Mouse (Mus musculus) MEL (cell line): ENCODE data around the gene Slco2b1. TPM values are rescaled to one million over a fixed set of nuclear protein-coding genes. Genes with fewer than 3 reads are reported as not detected.
A peak's percentile ranks its signal among the peaks of the same experiment; 100 is the strongest.

ENCODE experiments used
- DNase-seq: peaks from one replicate; pipeline ENCODE4 v3.0.0; 2011; ENCODE audit warnings: low read depth, low spot score
- H3K27ac ChIP-seq: 2 replicates; pipeline ENCODE4 v1.5.1; 2012; ENCODE audit warnings: low read depth, mild to moderate bottlenecking, control low read depth, low read length, moderate library complexity; ENCODE audit not compliant: control insufficient read depth
- H3K27me3 ChIP-seq, 2 experiments: fragments of 150-350 bp in 1 of 2; sonication (generic) in 1 of 2; 2 replicates each; pipeline ENCODE4 v1.6.1; 2012; ENCODE audit warnings: low read length in 2 of 2, mild to moderate bottlenecking in 2 of 2, improper control_type of control experiment in 1 of 2, moderate library complexity in 1 of 2; ENCODE audit not compliant: insufficient read depth in 2 of 2, control insufficient read depth in 1 of 2
- H3K36me3 ChIP-seq, 2 experiments: 2 replicates each; pipeline ENCODE4 v1.6.1; 2012 to 2014; ENCODE audit warnings: low read length in 2 of 2, improper control_type of control experiment in 1 of 2, inconsistent platforms in 1 of 2, mild to moderate bottlenecking in 1 of 2; ENCODE audit not compliant: insufficient read depth in 2 of 2, control insufficient read depth in 1 of 2
- H3K4me1 ChIP-seq, 2 experiments: fragments of 150-350 bp in 1 of 2; sonication (generic) in 1 of 2; 2 replicates each; pipeline ENCODE4 v1.6.1; 2012; ENCODE audit warnings: low read length in 2 of 2, improper control_type of control experiment in 1 of 2, mild to moderate bottlenecking in 1 of 2; ENCODE audit not compliant: insufficient read depth in 2 of 2, control insufficient read depth in 1 of 2
- H3K4me3 ChIP-seq, 2 experiments: fragments of 150-350 bp in 1 of 2; sonication (generic) in 1 of 2; 2 replicates each; pipeline ENCODE4 v1.5.1; 2012; ENCODE audit warnings: low read depth in 2 of 2, low read length in 2 of 2, mild to moderate bottlenecking in 2 of 2, moderate library complexity in 2 of 2, control low read depth in 1 of 2, improper control_type of control experiment in 1 of 2; ENCODE audit not compliant: control insufficient read depth in 1 of 2, insufficient read depth in 1 of 2
- H3K79me2 ChIP-seq: 2 replicates; pipeline ENCODE4 v1.6.1; 2012; ENCODE audit warnings: mild to moderate bottlenecking, low read length, moderate library complexity; ENCODE audit not compliant: control insufficient read depth, poor library complexity, insufficient read depth
- H3K9ac ChIP-seq: 2 replicates; pipeline ENCODE4 v1.6.1; 2012; ENCODE audit warnings: low read depth, mild to moderate bottlenecking, control low read depth, low read length, moderate library complexity; ENCODE audit not compliant: control insufficient read depth, poor library complexity, severe bottlenecking
- H3K9me3 ChIP-seq: fragments of 150-350 bp; sonication (generic); replicated peaks from 2 replicates; pipeline ENCODE4 v1.6.1; 2012; ENCODE audit warnings: mild to moderate bottlenecking, low read length, improper control_type of control experiment, moderate library complexity; ENCODE audit not compliant: insufficient read depth
- CTCF ChIP-seq, 3 experiments: IDR thresholded peaks in 2 of 3; conservative IDR thresholded peaks in 1 of 3; 2 replicates each; pipeline ENCODE4 v1.5.1; 2011 to 2012; ENCODE audit warnings: low read length in 3 of 3, low read depth in 2 of 3, mild to moderate bottlenecking in 2 of 3, improper control_type of control experiment in 1 of 3, inconsistent platforms in 1 of 3, mixed read lengths in 1 of 3, moderate library complexity in 1 of 3; ENCODE audit not compliant: control insufficient read depth in 1 of 3, insufficient read depth in 1 of 3, poor library complexity in 1 of 3, severe bottlenecking in 1 of 3
- E2F4 ChIP-seq: IDR thresholded peaks from 2 replicates; pipeline ENCODE4 v1.6.1; 2011; ENCODE audit warnings: low read depth, low read length, improper control_type of control experiment, borderline replicate concordance
- ELF1 ChIP-seq: IDR thresholded peaks from 2 replicates; pipeline ENCODE4 v1.6.1; 2014; ENCODE audit warnings: low read depth, mild to moderate bottlenecking, inconsistent platforms, low read length, improper control_type of control experiment, moderate library complexity
- GABPA ChIP-seq: IDR thresholded peaks from 2 replicates; pipeline ENCODE4 v1.6.1; 2012; ENCODE audit warnings: low read depth, mild to moderate bottlenecking, inconsistent platforms, low read length, improper control_type of control experiment, moderate library complexity
- JUND ChIP-seq: IDR thresholded peaks from 2 replicates; pipeline ENCODE4 v1.6.1; 2011; ENCODE audit warnings: low read depth, mild to moderate bottlenecking, improper control_type of control experiment, low read length
- KAT2A ChIP-seq: conservative IDR thresholded peaks from 2 replicates; pipeline ENCODE4 v1.6.1; 2012; ENCODE audit warnings: low read depth, low read length, improper control_type of control experiment, inconsistent platforms
- MAFK ChIP-seq: IDR thresholded peaks from 2 replicates; pipeline ENCODE4 v1.6.1; 2011; ENCODE audit warnings: low read depth, mild to moderate bottlenecking, low read length, improper control_type of control experiment, borderline replicate concordance
- MAX ChIP-seq: IDR thresholded peaks from 2 replicates; pipeline ENCODE4 v1.6.1; 2011; ENCODE audit warnings: low read length, improper control_type of control experiment
- MAZ ChIP-seq: IDR thresholded peaks from 2 replicates; pipeline ENCODE4 v1.6.1; 2012; ENCODE audit warnings: low read depth, mild to moderate bottlenecking, inconsistent platforms, low read length, improper control_type of control experiment
- MXI1 ChIP-seq: IDR thresholded peaks from 2 replicates; pipeline ENCODE4 v1.6.1; 2011; ENCODE audit warnings: mild to moderate bottlenecking, low read depth, low read length, improper control_type of control experiment
- MYC ChIP-seq: IDR thresholded peaks from 2 replicates; pipeline ENCODE4 v1.6.1; 2011; ENCODE audit warnings: low read depth, mild to moderate bottlenecking, low read length, improper control_type of control experiment, moderate library complexity
- NRF1 ChIP-seq: IDR thresholded peaks from 2 replicates; pipeline ENCODE4 v1.6.1; 2014; ENCODE audit warnings: low read depth, mild to moderate bottlenecking, inconsistent platforms, low read length, improper control_type of control experiment, moderate library complexity; ENCODE audit not compliant: poor library complexity, insufficient read depth, severe bottlenecking
- POLR2AphosphoS5 ChIP-seq: IDR thresholded peaks from 2 replicates; pipeline ENCODE4 v1.6.1; 2012; ENCODE audit warnings: low read depth, borderline replicate concordance, mild to moderate bottlenecking, inconsistent platforms, low read length, moderate library complexity, mixed read lengths
- SIN3A ChIP-seq: IDR thresholded peaks from 2 replicates; pipeline ENCODE4 v1.6.1; 2012; ENCODE audit warnings: low read length, improper control_type of control experiment, inconsistent platforms
- SMC3 ChIP-seq: IDR thresholded peaks from 2 replicates; pipeline ENCODE4 v1.6.1; 2011; ENCODE audit warnings: low read depth, low read length, improper control_type of control experiment
- TAL1 ChIP-seq: IDR thresholded peaks from 2 replicates; pipeline ENCODE4 v1.6.1; 2012; ENCODE audit warnings: mild to moderate bottlenecking, inconsistent platforms, low read length, moderate library complexity, mixed read lengths
- TCF12 ChIP-seq: IDR thresholded peaks from 2 replicates; pipeline ENCODE4 v1.6.1; 2014; ENCODE audit warnings: low read depth, mild to moderate bottlenecking, inconsistent platforms, low read length, improper control_type of control experiment, moderate library complexity
- USF2 ChIP-seq, 2 experiments: IDR thresholded peaks; 2 replicates each; pipeline ENCODE4 v1.6.1; 2011 to 2012; ENCODE audit warnings: improper control_type of control experiment in 2 of 2, low read length in 2 of 2, borderline replicate concordance in 1 of 2, inconsistent platforms in 1 of 2, low read depth in 1 of 2, mild to moderate bottlenecking in 1 of 2; ENCODE audit not compliant: insufficient read depth in 1 of 2
- polyA plus RNA-seq, 2 experiments: library from polyadenylated mRNA; stranded (reverse) in 1 of 2; unstranded in 1 of 2; fragments of >175 nt in 1 of 2; fragments of >200 nt in 1 of 2; gene quantifications; 2 replicates each; pipeline versions ENCODE4 v1.2.1 to v1.2.4; 2012; ENCODE audit warnings: low replicate concordance in 2 of 2, low read depth in 1 of 2; ENCODE audit not compliant: insufficient read length in 2 of 2, insufficient read depth in 1 of 2, missing spikeins in 1 of 2
- total RNA-seq: library from RNA; depleted of rRNA; stranded (reverse); fragments of 300-350 nt; gene quantifications from 2 replicates; pipeline ENCODE4 v1.2.3, GENCODE M21; 2012

Slco2b1 gene
- total and polyA plus RNA-seq, 3 experiments = 0.06 TPM; not detected in 2

DNA sequence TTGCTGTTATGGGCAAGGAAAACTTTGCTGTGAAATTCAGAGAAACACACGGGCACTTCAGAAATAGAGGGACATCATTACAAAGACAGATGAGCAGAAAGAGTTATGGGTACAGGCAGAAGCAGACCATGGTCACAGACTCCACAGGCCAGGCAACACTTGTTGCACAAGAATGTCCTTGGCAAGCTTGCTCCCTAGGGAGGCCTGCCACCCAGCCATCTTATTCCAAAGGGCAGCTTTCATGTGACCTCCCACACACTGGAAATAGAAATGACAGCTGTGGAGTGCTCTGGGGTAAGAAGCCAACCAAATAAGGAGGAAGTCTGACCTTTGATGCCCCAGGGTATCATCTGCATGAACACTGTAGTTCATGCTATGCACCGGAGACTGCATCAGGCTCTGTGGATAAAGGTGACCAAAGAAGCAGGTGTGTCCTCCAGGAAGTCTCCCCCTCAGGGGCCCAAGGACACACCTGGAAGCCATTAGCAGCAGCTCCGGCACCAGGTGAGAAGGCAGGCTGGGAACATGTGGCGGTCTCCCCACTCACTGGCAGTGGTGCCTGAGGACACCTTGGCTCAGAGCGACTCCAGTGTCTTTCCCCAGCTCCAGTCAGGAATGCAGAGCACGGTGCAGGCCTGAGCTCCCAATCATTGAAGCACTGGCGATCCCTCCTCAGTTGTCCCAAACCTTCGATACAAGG, 77.0 kb downstream of the Slco2b1 start:
- TF ChIP-seq JUND (no peak), POLR2AphosphoS5 (no peak), ELF1 (no peak), USF2 (IDR thresholded peaks at IDR 0.05; ENCODE audit: borderline replicate concordance in 1 of 2, insufficient read depth in 1 of 2, low read depth in 1 of 2, low read length in 2 of 2) (no peak), MYC (no peak), NRF1 (no peak), GABPA (no peak), CTCF (IDR thresholded peaks at IDR 0.05 in 2 of 3, conservative IDR thresholded peaks at IDR 0.05 in 1 of 3; ENCODE audit: control insufficient read depth in 1 of 3, insufficient read depth in 1 of 3, low read depth in 2 of 3, low read length in 3 of 3, poor library complexity in 1 of 3, severe bottlenecking in 1 of 3) (no peak), KAT2A (no peak), SMC3 (no peak), TAL1 (no peak), MAFK (no peak), MAX (no peak), MAZ (no peak), SIN3A (no peak), TCF12 (no peak), E2F4 (no peak)
- TF ChIP-seq, all 39 proteins: peak for 0
- Histone ChIP-seq H3K36me3 (no peaks in the 10 kb centered on the region), H3K4me3 (no peak overlapping the region), H3K4me1 (no peaks in the 10 kb centered on the region), H3K9me3 (no peaks in the 10 kb centered on the region), H3K27ac (no peak overlapping the region), H3K9ac (no peak overlapping the region), H3K79me2 (no peaks in the 10 kb centered on the region), H3K27me3 (no peaks in the 10 kb centered on the region; a peak in 1 of 4 replicates)
- no peak for DNase-seq

- no peaks in the 10 kb centered on the region; a peak in 1 of 4 replicates for H3K27me3 ChIP-seq
- no peak overlapping the region for H3K4me3 ChIP-seq
- H3K27ac ChIP-seq = no peak overlapping the region
- peak; percentile 35; the same call in 1 of the 2 replicates for TF ChIP-seq MXI1
- peak; percentile 77 for TF ChIP-seq SIN3A
- no peak for TF ChIP-seq NRF1
- TF ChIP-seq, all 39 proteins: peak for 2
- no peaks in the 10 kb centered on the region for H3K79me2 ChIP-seq
- no peak overlapping the region for H3K9ac ChIP-seq
- no peaks in the 10 kb centered on the region for H3K9me3 ChIP-seq
- H3K4me1 ChIP-seq = no peaks in the 10 kb centered on the region
- peak; percentile 51 for DNase-seq
- H3K36me3 ChIP-seq = no peaks in the 10 kb centered on the region
These were observed 78.9 kb downstream of the Slco2b1 start for GRCm38 (mm10) chr7:99632286-99632685.
